Mouse (Mus musculus) monocyte, adult 59 days (primary cell): ENCODE data around the gene 2210407C18Rik. TPM values are rescaled to one million over a fixed set of nuclear protein-coding genes. Genes with fewer than 3 reads are reported as not detected.

ENCODE experiments used
- total RNA-seq, 2 experiments: library from RNA; stranded (reverse); gene quantifications; one replicate each; pipeline ENCODE4 v1.2.4; 2023

The 2210407C18Rik gene
- not detected for total RNA-seq

DNA sequence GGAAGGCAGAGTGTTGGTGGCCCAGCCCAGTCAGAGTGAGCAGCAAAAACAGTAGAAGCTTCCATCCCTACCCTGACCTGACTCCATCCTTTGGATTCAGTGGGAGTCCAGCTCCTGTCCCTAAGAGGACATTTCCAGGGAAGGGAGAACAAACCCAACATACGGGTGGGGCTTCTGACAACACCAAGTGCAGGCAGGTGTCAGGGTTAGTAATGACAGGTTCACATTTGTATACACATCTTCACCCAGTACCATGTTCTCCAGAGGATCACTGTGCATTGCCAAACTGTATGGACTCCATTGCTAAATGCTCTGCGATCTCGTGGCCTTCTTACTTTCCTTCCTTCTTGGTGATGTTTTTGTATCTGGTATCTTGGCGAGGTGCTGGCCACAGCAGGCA is at the start of gene 2210407C18Rik:
TSS of gene 2210407C18Rik (minus strand) at position 101 of the 400 bp plus-strand sequence.

DNA sequence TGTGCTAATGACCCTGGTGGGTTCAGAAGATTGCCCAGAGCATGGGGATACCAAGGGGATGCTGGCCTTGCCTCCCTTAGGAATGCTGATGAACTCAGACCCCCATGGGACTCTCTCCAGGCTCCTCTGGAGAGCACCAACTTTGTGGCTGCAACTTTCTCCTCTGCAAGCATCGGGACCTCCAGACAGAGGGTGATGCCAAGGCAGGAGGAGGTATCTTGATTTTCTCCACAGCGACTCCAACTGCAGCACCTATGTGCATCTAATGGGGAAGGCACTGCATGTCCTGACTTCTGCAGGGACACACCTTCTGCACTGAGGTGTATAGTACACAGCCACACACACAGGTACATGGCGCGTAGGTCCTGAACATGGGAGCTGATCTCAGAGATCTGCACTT is 42.7 kb upstream of the 2210407C18Rik start, which contains the start of gene Olfr322:
TSS of gene Olfr322 (plus strand) at position 187 of the 400 bp plus-strand sequence.

DNA sequence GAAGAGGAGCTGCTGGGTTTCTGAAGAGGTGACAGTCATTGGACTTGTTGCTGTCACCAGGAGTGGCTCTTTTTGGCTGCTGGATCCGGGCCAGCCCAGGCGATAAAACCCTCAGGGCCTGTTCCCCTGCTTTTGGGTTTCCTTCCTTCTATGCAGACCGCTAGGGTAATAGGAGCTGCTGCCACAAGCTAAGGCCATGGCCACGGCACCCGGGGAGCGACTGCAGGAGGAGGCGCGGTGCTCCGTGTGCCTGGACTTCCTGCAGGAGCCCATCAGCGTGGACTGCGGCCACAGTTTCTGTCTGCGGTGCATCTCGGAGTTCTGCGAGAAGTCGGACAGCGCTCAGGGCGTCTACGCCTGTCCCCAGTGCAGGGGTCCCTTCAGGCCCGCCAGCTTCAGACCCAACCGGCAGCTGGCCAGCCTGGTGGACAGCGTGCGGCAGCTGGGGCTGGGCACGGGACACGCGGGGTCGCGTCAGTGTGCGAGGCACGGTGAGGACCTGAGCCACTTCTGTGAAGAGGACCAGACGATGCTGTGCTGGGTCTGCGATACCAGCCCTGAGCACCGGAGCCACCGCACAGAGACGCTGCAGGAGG is 24.5 kb upstream of the 2210407C18Rik start, which contains the start of gene Trim58:
TSS of gene Trim58 (plus strand) at position 194 of the 596 bp plus-strand sequence.

DNA sequence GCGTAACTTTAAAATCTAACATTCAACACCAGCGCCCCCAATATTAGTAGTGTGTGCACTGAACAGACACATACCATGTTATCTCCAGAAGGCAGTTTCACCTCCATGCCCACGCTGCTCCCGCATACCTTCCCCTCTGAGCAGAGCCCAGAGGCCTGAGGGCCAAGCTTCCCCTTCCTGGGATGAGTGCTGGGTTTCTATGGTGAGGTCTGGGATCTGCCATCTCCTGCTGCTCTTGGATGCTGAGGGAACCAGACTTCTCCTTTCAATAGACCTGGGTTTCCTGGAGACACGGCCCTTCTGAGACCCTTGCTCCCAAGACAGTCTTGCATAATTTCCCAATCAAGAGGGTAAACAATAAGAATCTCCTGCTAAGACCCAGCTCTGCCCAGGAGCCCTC is 14.5 kb upstream of the 2210407C18Rik start, which contains the start of gene Olfr323:
TSS of gene Olfr323 (minus strand) at position 101 of the 400 bp plus-strand sequence.

DNA sequence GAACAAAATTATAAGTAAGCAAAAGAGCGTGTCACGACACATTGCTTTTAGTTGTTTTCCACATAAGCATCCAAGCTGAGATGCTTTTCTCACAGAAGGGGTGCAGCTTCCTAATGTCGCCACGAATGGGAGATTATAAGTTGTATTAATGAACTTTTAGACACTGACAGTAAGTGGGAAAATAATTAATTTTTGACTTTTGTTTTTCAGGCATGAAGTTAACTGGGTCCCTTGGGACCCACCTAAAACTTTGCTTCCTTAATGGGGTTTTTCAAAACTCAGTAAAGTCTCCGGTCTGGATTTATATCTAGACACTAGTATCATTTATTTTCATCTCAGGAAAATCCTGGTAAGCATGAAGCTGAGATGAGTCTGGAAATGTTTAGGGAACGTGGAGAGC is 21.1 kb downstream of the 2210407C18Rik start, which contains the start of gene Olfr324:
TSS of gene Olfr324 (plus strand) at position 301 of the 400 bp plus-strand sequence.

DNA sequence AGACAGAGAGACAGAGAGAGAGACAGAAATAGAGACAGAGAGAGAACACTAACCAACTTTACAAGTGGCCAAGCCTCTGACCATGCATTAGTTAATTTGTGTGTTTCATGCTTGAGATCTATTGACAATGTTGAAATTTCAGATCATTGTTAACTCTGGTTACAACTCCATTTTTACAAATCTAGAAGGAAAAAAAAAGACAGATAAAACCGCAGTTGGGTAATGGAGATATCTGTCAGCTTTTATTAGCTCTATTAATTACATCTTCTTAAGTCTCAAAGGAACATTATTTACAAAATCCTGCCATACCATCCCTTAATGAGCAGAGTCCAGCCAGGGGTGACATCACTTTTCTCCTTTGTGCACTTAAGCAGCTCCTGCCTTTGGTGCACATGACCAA is 38.4 kb downstream of the 2210407C18Rik start, which contains the start of gene Olfr325:
TSS of gene Olfr325 (plus strand) at position 301 of the 400 bp plus-strand sequence.

DNA sequence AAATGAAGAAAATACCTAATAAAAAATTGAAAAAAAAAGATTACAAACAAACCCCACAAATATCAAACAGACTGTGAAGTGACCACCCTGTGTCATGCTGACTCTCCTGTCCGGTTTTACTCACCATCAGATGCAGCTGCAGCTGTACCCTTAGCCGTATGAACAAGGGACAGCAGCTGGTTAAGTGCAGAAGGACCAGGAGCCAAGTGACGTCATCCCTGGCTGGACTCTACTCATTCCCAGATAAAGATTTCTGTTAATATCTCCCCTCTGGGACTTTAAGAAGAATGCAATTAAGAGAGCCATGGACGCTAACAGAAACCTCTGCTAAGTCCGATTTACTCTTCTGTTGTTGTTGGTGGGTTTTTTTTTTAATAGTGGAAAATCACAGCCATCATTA is 45.5 kb downstream of the 2210407C18Rik start, which contains the start of gene Olfr224:
TSS of gene Olfr224 (minus strand) at position 149 of the 400 bp plus-strand sequence.

Other genes with a start within 250 kb of the 2210407C18Rik start
- not detected for gene Lypd8, start 237.0 kb downstream of the 2210407C18Rik start, total RNA-seq
- gene 1810065E05Rik, start 195.0 kb downstream of the 2210407C18Rik start, total RNA-seq, result not detected
- gene Gm12253, start 183.5 kb downstream of the 2210407C18Rik start, total RNA-seq, result not detected
- not detected for gene Lypd9, start 163.2 kb downstream of the 2210407C18Rik start, total RNA-seq
- not detected for gene Olfr30, start 153.8 kb downstream of the 2210407C18Rik start, total RNA-seq
- gene Olfr332, start 123.5 kb downstream of the 2210407C18Rik start, total RNA-seq, result not detected
- not detected for gene Olfr331, start 113.5 kb downstream of the 2210407C18Rik start, total RNA-seq
- gene Olfr330, start 81.2 kb downstream of the 2210407C18Rik start, total RNA-seq, result not detected
- gene Olfr329-ps, start 69.7 kb downstream of the 2210407C18Rik start, total RNA-seq, result not detected
- gene Olfr328, start 60.4 kb downstream of the 2210407C18Rik start, total RNA-seq, result under 1 TPM in 1 of 2 experiments, not detected in 1; 0.39 TPM
- gene Olfr224, start 45.5 kb downstream of the 2210407C18Rik start, total RNA-seq, result not detected
- not detected for gene Olfr325, start 38.3 kb downstream of the 2210407C18Rik start, total RNA-seq
- not detected for gene Olfr324, start 21.0 kb downstream of the 2210407C18Rik start, total RNA-seq
- gene Olfr323, start 14.4 kb upstream of the 2210407C18Rik start, total RNA-seq, result not detected
- not detected for gene Trim58, start 24.4 kb upstream of the 2210407C18Rik start, total RNA-seq
- gene Olfr322, start 42.7 kb upstream of the 2210407C18Rik start, total RNA-seq, result not detected
- gene Olfr320, start 65.0 kb upstream of the 2210407C18Rik start, total RNA-seq, result not detected
- not detected for gene Olfr319, start 83.1 kb upstream of the 2210407C18Rik start, total RNA-seq
- not detected for gene Olfr318, start 107.9 kb upstream of the 2210407C18Rik start, total RNA-seq
- gene Olfr317, start 123.1 kb upstream of the 2210407C18Rik start, total RNA-seq, result not detected
- not detected for gene Olfr316, start 136.7 kb upstream of the 2210407C18Rik start, total RNA-seq
- gene Olfr315, start 157.1 kb upstream of the 2210407C18Rik start, total RNA-seq, result not detected
- gene Olfr314, start 166.9 kb upstream of the 2210407C18Rik start, total RNA-seq, result not detected
- gene Fam183b, start 185.9 kb upstream of the 2210407C18Rik start, total RNA-seq, result not detected
- gene Olfr313, start 198.9 kb upstream of the 2210407C18Rik start, total RNA-seq, result not detected
- gene Olfr312, start 213.2 kb upstream of the 2210407C18Rik start, total RNA-seq, result not detected
- not detected for gene Olfr311, start 223.2 kb upstream of the 2210407C18Rik start, total RNA-seq
- gene Gm12258, start 231.1 kb upstream of the 2210407C18Rik start, total RNA-seq, result 1 to 10 TPM; 2.1 to 3.3 TPM